Mouse (Mus musculus) stomach, postnatal 0 days (tissue): ENCODE results near the gene Eid3. TPM values are rescaled to one million over a fixed set of nuclear protein-coding genes. Genes with fewer than 3 reads are reported as not detected.

ENCODE experiments used
- ATAC-seq: fragments of 200-750 bp; cut with Nextera tagmentation; 2 replicates; pipeline ENCODE4 v1.8.0; 2017; ENCODE audit not compliant: low FRiP score, low TSS enrichment
- DNase-seq: peaks from one replicate; pipeline ENCODE4 v3.0.0-alpha.2; 2016; ENCODE audit warnings: low spot score
- H3K27ac ChIP-seq: fragments of 300-500 bp; sonication (generic); replicated peaks from 2 replicates; pipeline ENCODE4 v1.5.1; 2014; ENCODE audit warnings: mild to moderate bottlenecking, control low read depth
- H3K27me3 ChIP-seq: fragments of 300-500 bp; sonication (generic); 2 replicates; pipeline ENCODE4 v1.6.1; 2014; ENCODE audit warnings: low read length; ENCODE audit not compliant: control insufficient read depth, insufficient read depth
- H3K36me3 ChIP-seq: fragments of 300-500 bp; sonication (generic); 2 replicates; pipeline ENCODE4 v1.6.1; 2014; ENCODE audit warnings: low read length, mixed read lengths; ENCODE audit not compliant: control insufficient read depth, insufficient read depth
- H3K4me1 ChIP-seq: fragments of 300-500 bp; sonication (generic); replicated peaks from 2 replicates; pipeline ENCODE4 v1.6.1; 2014; ENCODE audit warnings: antibody characterized with exemption; ENCODE audit not compliant: control insufficient read depth, insufficient read depth
- H3K4me2 ChIP-seq: fragments of 300-500 bp; sonication (generic); replicated peaks from 2 replicates; pipeline ENCODE4 v1.6.1; 2014; ENCODE audit warnings: low read depth, mild to moderate bottlenecking, control low read depth, moderate library complexity
- H3K4me3 ChIP-seq: fragments of 300-500 bp; sonication (generic); 2 replicates; pipeline ENCODE4 v1.5.1; 2014; ENCODE audit warnings: low read depth, low read length, control low read depth
- H3K9ac ChIP-seq: fragments of 300-500 bp; sonication (generic); 2 replicates; pipeline ENCODE4 v1.6.1; 2014; ENCODE audit warnings: mild to moderate bottlenecking, low read length, control low read depth, mixed read lengths
- H3K9me3 ChIP-seq: fragments of 300-500 bp; sonication (generic); 2 replicates; pipeline ENCODE4 v1.6.1; 2016; ENCODE audit warnings: low read length; ENCODE audit not compliant: control insufficient read depth
- CTCF ChIP-seq: IDR thresholded peaks from 2 replicates; pipeline ENCODE4 v1.5.1; 2016; ENCODE audit warnings: antibody characterized with exemption, low read depth, mild to moderate bottlenecking, moderate library complexity
- EP300 ChIP-seq: optimal IDR thresholded peaks from 2 replicates; pipeline ENCODE3; 2016; ENCODE audit warnings: antibody characterized with exemption
- WGBS: fragments of 180-500 bp; shearing (Covaris S2); extraction: QIAGEN DNeasy Blood & Tissue Kit; methylation state at CpG from one replicate; pipeline ENCODE4 v1.1.7; 2014; 5-methylcytosine and 5-hydroxymethylcytosine counted together
- polyA plus RNA-seq: library from polyadenylated mRNA; unstranded; fragments of >200 nt; fragmentation: Nextera tagmentation; extraction: Ambion mirVana; gene quantifications from 2 replicates; pipeline ENCODE4 v1.2.1, GENCODE M21; 2015

The Eid3 gene
- polyA plus RNA-seq, 1 experiment from 2014 or later = 0.38 TPM

- Histone ChIP-seq H3K36me3 (no peaks in the 10 kb centered on the region), H3K4me1 (no peaks in the 10 kb centered on the region), H3K27me3 (no peaks in the 10 kb centered on the region), H3K4me2 (no peak overlapping the region), H3K9ac (no peak overlapping the region), H3K27ac (no peak overlapping the region), H3K9me3 (no peaks in the 10 kb centered on the region), H3K4me3 (no peak overlapping the region)
- ATAC-seq (no peak), DNase-seq (no peak)
- TF ChIP-seq CTCF = no peak
- TF ChIP-seq EP300 = no peak
- WGBS = 56% methylated on average over 10 of the region's 10 CpGs
Measured at GRCm38 (mm10) chr10:82824541-82824940, 41.9 kb upstream of the Eid3 start.

GRCm38 (mm10) chr10:82826516-82826915, 39.9 kb upstream of the Eid3 start:
- H3K9me3 ChIP-seq = no peaks in the 10 kb centered on the region
- no peak overlapping the region for H3K9ac ChIP-seq
- H3K27me3 ChIP-seq = no peaks in the 10 kb centered on the region
- DNase-seq (no peak), ATAC-seq (no peak)
- no peak overlapping the region for H3K4me2 ChIP-seq
- no peak overlapping the region for H3K4me3 ChIP-seq
- H3K36me3 ChIP-seq = no peaks in the 10 kb centered on the region
- 49% methylated on average over 6 of the region's 6 CpGs for WGBS
- no peak overlapping the region for H3K27ac ChIP-seq
- TF ChIP-seq EP300 (no peak), CTCF (no peak)
- H3K4me1 ChIP-seq = no peaks in the 10 kb centered on the region

- H3K9ac ChIP-seq = no peak within 1 kb of the TSS
- H3K4me2 ChIP-seq = no peak within 1 kb of the TSS
- WGBS = 36% methylated on average over 9 of the region's 9 CpGs
- no peaks in the 10 kb centered on the region for H3K36me3 ChIP-seq
- ATAC-seq (no peak), DNase-seq (no peak)
- H3K4me3 ChIP-seq = no peak within 1 kb of the TSS
- TF ChIP-seq EP300 = no peak
- TF ChIP-seq CTCF = no peak
- H3K27me3 ChIP-seq = no peaks in the 10 kb centered on the region
- H3K4me1 ChIP-seq = no peaks in the 10 kb centered on the region
- no peaks in the 10 kb centered on the region for H3K9me3 ChIP-seq
- no peak within 1 kb of the TSS for H3K27ac ChIP-seq
Measured at GRCm38 (mm10) chr10:82833926-82834325, 32.5 kb upstream of the Eid3 start, which contains the start of gene Txnrd1. Gene Txnrd1, plus strand, starts transcription at chr10:82833951.

GRCm38 (mm10) chr10:82835898-82836297, 30.5 kb upstream of the Eid3 start:
- DNase-seq (no peak), ATAC-seq (no peak; the same call in 1 of the 2 replicates)
- H3K4me3 ChIP-seq = no peak overlapping the region
- H3K9ac ChIP-seq = no peak overlapping the region
- WGBS = 82% methylated on average over 3 of the region's 3 CpGs
- no peaks in the 10 kb centered on the region for H3K36me3 ChIP-seq
- no peak overlapping the region for H3K4me2 ChIP-seq
- H3K27me3 ChIP-seq = no peaks in the 10 kb centered on the region
- TF ChIP-seq EP300 (no peak), CTCF (no peak)
- H3K4me1 ChIP-seq = no peaks in the 10 kb centered on the region
- H3K9me3 ChIP-seq = no peaks in the 10 kb centered on the region
- H3K27ac ChIP-seq = no peak overlapping the region

GRCm38 (mm10) chr10:82838390-82838789, 28.0 kb upstream of the Eid3 start:
- WGBS = 72% methylated on average over 7 of the region's 7 CpGs

GRCm38 (mm10) chr10:82844090-82844489, 22.3 kb upstream of the Eid3 start:
- TF ChIP-seq EP300 (no peak), CTCF (no peak)
- ATAC-seq = no peak
- H3K4me2 ChIP-seq = no peak overlapping the region
- H3K4me3 ChIP-seq = no peak overlapping the region
- no peaks in the 10 kb centered on the region for H3K36me3 ChIP-seq
- no peak overlapping the region for H3K27ac ChIP-seq
- no peaks in the 10 kb centered on the region for H3K9me3 ChIP-seq
- H3K9ac ChIP-seq = no peak overlapping the region
- 53% methylated on average over 6 of the region's 6 CpGs for WGBS
- no peak for DNase-seq
- H3K27me3 ChIP-seq = no peaks in the 10 kb centered on the region
- H3K4me1 ChIP-seq = no peaks in the 10 kb centered on the region

More at GRCm38 (mm10) chr10:82838390-82838789, 28.0 kb upstream of the Eid3 start:
- Histone ChIP-seq H3K4me2 (no peak overlapping the region), H3K9ac (no peak overlapping the region), H3K27me3 (no peaks in the 10 kb centered on the region), H3K27ac (no peak overlapping the region), H3K4me3 (no peak overlapping the region), H3K36me3 (no peaks in the 10 kb centered on the region), H3K9me3 (no peaks in the 10 kb centered on the region), H3K4me1 (no peaks in the 10 kb centered on the region)
- DNase-seq (no peak), ATAC-seq (no peak)
- TF ChIP-seq EP300 = no peak
- no peak for TF ChIP-seq CTCF
